Mouse (Mus musculus) MEL (cell line): ENCODE measurements around the gene Msi2. TPM values are rescaled to one million over a fixed set of nuclear protein-coding genes. Genes with fewer than 3 reads are reported as not detected.

ENCODE experiments used
- DNase-seq: peaks from one replicate; pipeline ENCODE4 v3.0.0; 2011; ENCODE audit warnings: low read depth, low spot score
- H3K27ac ChIP-seq: 2 replicates; pipeline ENCODE4 v1.5.1; 2012; ENCODE audit warnings: low read depth, mild to moderate bottlenecking, control low read depth, low read length, moderate library complexity; ENCODE audit not compliant: control insufficient read depth
- H3K27me3 ChIP-seq, 2 experiments: fragments of 150-350 bp in 1 of 2; sonication (generic) in 1 of 2; 2 replicates each; pipeline ENCODE4 v1.6.1; 2012; ENCODE audit warnings: low read length in 2 of 2, mild to moderate bottlenecking in 2 of 2, improper control_type of control experiment in 1 of 2, moderate library complexity in 1 of 2; ENCODE audit not compliant: insufficient read depth in 2 of 2, control insufficient read depth in 1 of 2
- H3K36me3 ChIP-seq, 2 experiments: 2 replicates each; pipeline ENCODE4 v1.6.1; 2012 to 2014; ENCODE audit warnings: low read length in 2 of 2, improper control_type of control experiment in 1 of 2, inconsistent platforms in 1 of 2, mild to moderate bottlenecking in 1 of 2; ENCODE audit not compliant: insufficient read depth in 2 of 2, control insufficient read depth in 1 of 2
- H3K4me1 ChIP-seq, 2 experiments: fragments of 150-350 bp in 1 of 2; sonication (generic) in 1 of 2; 2 replicates each; pipeline ENCODE4 v1.6.1; 2012; ENCODE audit warnings: low read length in 2 of 2, improper control_type of control experiment in 1 of 2, mild to moderate bottlenecking in 1 of 2; ENCODE audit not compliant: insufficient read depth in 2 of 2, control insufficient read depth in 1 of 2
- H3K4me3 ChIP-seq, 2 experiments: fragments of 150-350 bp in 1 of 2; sonication (generic) in 1 of 2; 2 replicates each; pipeline ENCODE4 v1.5.1; 2012; ENCODE audit warnings: low read depth in 2 of 2, low read length in 2 of 2, mild to moderate bottlenecking in 2 of 2, moderate library complexity in 2 of 2, control low read depth in 1 of 2, improper control_type of control experiment in 1 of 2; ENCODE audit not compliant: control insufficient read depth in 1 of 2, insufficient read depth in 1 of 2
- H3K79me2 ChIP-seq: 2 replicates; pipeline ENCODE4 v1.6.1; 2012; ENCODE audit warnings: mild to moderate bottlenecking, low read length, moderate library complexity; ENCODE audit not compliant: control insufficient read depth, poor library complexity, insufficient read depth
- H3K9ac ChIP-seq: 2 replicates; pipeline ENCODE4 v1.6.1; 2012; ENCODE audit warnings: low read depth, mild to moderate bottlenecking, control low read depth, low read length, moderate library complexity; ENCODE audit not compliant: control insufficient read depth, poor library complexity, severe bottlenecking
- H3K9me3 ChIP-seq: fragments of 150-350 bp; sonication (generic); replicated peaks from 2 replicates; pipeline ENCODE4 v1.6.1; 2012; ENCODE audit warnings: mild to moderate bottlenecking, low read length, improper control_type of control experiment, moderate library complexity; ENCODE audit not compliant: insufficient read depth
- BHLHE40 ChIP-seq: IDR thresholded peaks from 2 replicates; pipeline ENCODE4 v1.6.1; 2012; ENCODE audit warnings: low read depth, mild to moderate bottlenecking, inconsistent platforms, low read length, improper control_type of control experiment, borderline replicate concordance
- CHD1 ChIP-seq: IDR thresholded peaks from 2 replicates; pipeline ENCODE4 v1.6.1; 2012; ENCODE audit warnings: low read depth, mild to moderate bottlenecking, inconsistent platforms, low read length, improper control_type of control experiment
- CTCF ChIP-seq, 3 experiments: IDR thresholded peaks in 2 of 3; conservative IDR thresholded peaks in 1 of 3; 2 replicates each; pipeline ENCODE4 v1.5.1; 2011 to 2012; ENCODE audit warnings: low read length in 3 of 3, low read depth in 2 of 3, mild to moderate bottlenecking in 2 of 3, improper control_type of control experiment in 1 of 3, inconsistent platforms in 1 of 3, mixed read lengths in 1 of 3, moderate library complexity in 1 of 3; ENCODE audit not compliant: control insufficient read depth in 1 of 3, insufficient read depth in 1 of 3, poor library complexity in 1 of 3, severe bottlenecking in 1 of 3
- JUND ChIP-seq: IDR thresholded peaks from 2 replicates; pipeline ENCODE4 v1.6.1; 2011; ENCODE audit warnings: low read depth, mild to moderate bottlenecking, improper control_type of control experiment, low read length
- KAT2A ChIP-seq: conservative IDR thresholded peaks from 2 replicates; pipeline ENCODE4 v1.6.1; 2012; ENCODE audit warnings: low read depth, low read length, improper control_type of control experiment, inconsistent platforms
- MAFK ChIP-seq: IDR thresholded peaks from 2 replicates; pipeline ENCODE4 v1.6.1; 2011; ENCODE audit warnings: low read depth, mild to moderate bottlenecking, low read length, improper control_type of control experiment, borderline replicate concordance
- MAZ ChIP-seq: IDR thresholded peaks from 2 replicates; pipeline ENCODE4 v1.6.1; 2012; ENCODE audit warnings: low read depth, mild to moderate bottlenecking, inconsistent platforms, low read length, improper control_type of control experiment
- MXI1 ChIP-seq: IDR thresholded peaks from 2 replicates; pipeline ENCODE4 v1.6.1; 2011; ENCODE audit warnings: mild to moderate bottlenecking, low read depth, low read length, improper control_type of control experiment
- MYC ChIP-seq: IDR thresholded peaks from 2 replicates; pipeline ENCODE4 v1.6.1; 2011; ENCODE audit warnings: low read depth, mild to moderate bottlenecking, low read length, improper control_type of control experiment, moderate library complexity
- NRF1 ChIP-seq: IDR thresholded peaks from 2 replicates; pipeline ENCODE4 v1.6.1; 2014; ENCODE audit warnings: low read depth, mild to moderate bottlenecking, inconsistent platforms, low read length, improper control_type of control experiment, moderate library complexity; ENCODE audit not compliant: poor library complexity, insufficient read depth, severe bottlenecking
- POLR2AphosphoS5 ChIP-seq: IDR thresholded peaks from 2 replicates; pipeline ENCODE4 v1.6.1; 2012; ENCODE audit warnings: low read depth, borderline replicate concordance, mild to moderate bottlenecking, inconsistent platforms, low read length, moderate library complexity, mixed read lengths
- SMC3 ChIP-seq: IDR thresholded peaks from 2 replicates; pipeline ENCODE4 v1.6.1; 2011; ENCODE audit warnings: low read depth, low read length, improper control_type of control experiment
- TBP ChIP-seq: IDR thresholded peaks from 2 replicates; pipeline ENCODE4 v1.8.0; 2011; ENCODE audit warnings: low read depth, low read length, improper control_type of control experiment
- UBTF ChIP-seq: IDR thresholded peaks from 2 replicates; pipeline ENCODE4 v1.6.1; 2012; ENCODE audit warnings: low read depth, mild to moderate bottlenecking, inconsistent platforms, low read length, improper control_type of control experiment, moderate library complexity, borderline replicate concordance; ENCODE audit not compliant: insufficient read depth
- USF1 ChIP-seq: IDR thresholded peaks from 2 replicates; pipeline ENCODE4 v1.6.1; 2014; ENCODE audit warnings: low read depth, mild to moderate bottlenecking, inconsistent platforms, low read length, improper control_type of control experiment, moderate library complexity
- USF2 ChIP-seq, 2 experiments: IDR thresholded peaks; 2 replicates each; pipeline ENCODE4 v1.6.1; 2011 to 2012; ENCODE audit warnings: improper control_type of control experiment in 2 of 2, low read length in 2 of 2, borderline replicate concordance in 1 of 2, inconsistent platforms in 1 of 2, low read depth in 1 of 2, mild to moderate bottlenecking in 1 of 2; ENCODE audit not compliant: insufficient read depth in 1 of 2
- ZKSCAN1 ChIP-seq: IDR thresholded peaks from 2 replicates; pipeline ENCODE4 v1.6.1; 2012; ENCODE audit warnings: low read depth, mild to moderate bottlenecking, inconsistent platforms, low read length, improper control_type of control experiment, moderate library complexity
- ZNF384 ChIP-seq: IDR thresholded peaks from 2 replicates; pipeline ENCODE4 v1.6.1; 2012; ENCODE audit warnings: low read depth, mild to moderate bottlenecking, inconsistent platforms, low read length, improper control_type of control experiment
- polyA plus RNA-seq, 2 experiments: library from polyadenylated mRNA; stranded (reverse) in 1 of 2; unstranded in 1 of 2; fragments of >175 nt in 1 of 2; fragments of >200 nt in 1 of 2; gene quantifications; 2 replicates each; pipeline versions ENCODE4 v1.2.1 to v1.2.4; 2012; ENCODE audit warnings: low replicate concordance in 2 of 2, low read depth in 1 of 2; ENCODE audit not compliant: insufficient read length in 2 of 2, insufficient read depth in 1 of 2, missing spikeins in 1 of 2
- total RNA-seq: library from RNA; depleted of rRNA; stranded (reverse); fragments of 300-350 nt; gene quantifications from 2 replicates; pipeline ENCODE4 v1.2.3, GENCODE M21; 2012

Gene Msi2
- total and polyA plus RNA-seq, 3 experiments: 16.2 to 29.7 TPM; not detected in 1

DNA sequence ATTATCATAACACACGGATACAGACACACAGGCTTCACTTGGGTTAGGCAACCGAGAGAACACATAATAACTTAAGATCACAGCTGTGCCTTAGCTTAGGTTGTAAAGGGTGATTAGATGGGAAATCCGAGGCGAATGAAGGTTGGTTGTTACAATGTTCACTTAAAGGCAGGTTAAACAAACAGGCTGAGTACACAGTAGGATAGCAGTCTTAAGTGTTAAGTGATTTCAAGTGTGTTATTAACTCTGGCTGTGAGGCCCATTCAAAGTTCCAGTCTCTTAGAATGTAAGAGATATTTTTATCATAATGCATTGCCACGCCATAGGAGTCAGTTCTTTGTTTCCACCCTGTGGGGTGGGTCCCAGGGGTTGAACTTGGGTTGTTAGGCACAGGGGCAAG lies 383.4 kb downstream of the Msi2 start:
- no peaks in the 10 kb centered on the region for H3K79me2 ChIP-seq
- TF ChIP-seq JUND: no peak
- no peak for TF ChIP-seq MAFK
- no peak overlapping the region for H3K9ac ChIP-seq
- peaks cover 0 to 1% of the 10 kb centered on the region in 2 experiments; a peak in 1 of 4 replicates for H3K27me3 ChIP-seq
- no peak overlapping the region for H3K27ac ChIP-seq
- no peak for DNase-seq
- H3K36me3 ChIP-seq: no peaks in the 10 kb centered on the region
- H3K4me3 ChIP-seq: no peak overlapping the region
- no peaks in the 10 kb centered on the region for H3K9me3 ChIP-seq
- no peaks in the 10 kb centered on the region for H3K4me1 ChIP-seq

GRCm38 (mm10) chr11:88332309-88332934 lies 385.9 kb downstream of the Msi2 start:
- H3K79me2 ChIP-seq: no peaks in the 10 kb centered on the region
- H3K9me3 ChIP-seq: no peaks in the 10 kb centered on the region
- H3K4me1 ChIP-seq: no peaks in the 10 kb centered on the region
- H3K9ac ChIP-seq: no peak overlapping the region
- H3K36me3 ChIP-seq: no peaks in the 10 kb centered on the region
- DNase-seq: no peak
- no peak overlapping the region for H3K4me3 ChIP-seq
- H3K27me3 ChIP-seq: peaks cover 0 to 1% of the 10 kb centered on the region in 2 experiments; a peak in 2 of 4 replicates
- no peak overlapping the region for H3K27ac ChIP-seq
- TF ChIP-seq MAZ: no peak
- TF ChIP-seq NRF1: no peak
- no peak for TF ChIP-seq MYC
- no peak for TF ChIP-seq CTCF (IDR thresholded peaks at IDR 0.05 in 2 of 3, conservative IDR thresholded peaks at IDR 0.05 in 1 of 3; ENCODE audit: control insufficient read depth in 1 of 3, insufficient read depth in 1 of 3, low read depth in 2 of 3, low read length in 3 of 3, poor library complexity in 1 of 3, severe bottlenecking in 1 of 3)
- no peak for TF ChIP-seq KAT2A
- no peak for TF ChIP-seq CHD1
- no peak for TF ChIP-seq POLR2AphosphoS5
- no peak for TF ChIP-seq ZKSCAN1
- no peak for TF ChIP-seq MXI1
- TF ChIP-seq USF1: no peak
- no peak for TF ChIP-seq BHLHE40
- TF ChIP-seq UBTF: no peak
- TF ChIP-seq TBP: no peak
- TF ChIP-seq ZNF384: no peak
- TF ChIP-seq USF2 (IDR thresholded peaks at IDR 0.05; ENCODE audit: borderline replicate concordance in 1 of 2, insufficient read depth in 1 of 2, low read depth in 1 of 2, low read length in 2 of 2): no peak
- no peak for TF ChIP-seq SMC3
- TF ChIP-seq, all 39 proteins: peak for 0
